Mouse (Mus musculus) hindbrain, embryonic 11.5 days (tissue): ENCODE measurements around the gene Cdh6. TPM values are rescaled to one million over a fixed set of nuclear protein-coding genes. Genes with fewer than 3 reads are reported as not detected.
A peak's percentile ranks its signal among the peaks of the same experiment; 100 is the strongest.

Source experiments
- ATAC-seq: fragments of 200-750 bp; cut with Nextera tagmentation; 2 replicates; pipeline ENCODE4 v1.8.0; 2017; ENCODE audit warnings: mild to moderate bottlenecking, moderate TSS enrichment, moderate library complexity; ENCODE audit not compliant: low FRiP score
- DNase-seq: peaks from one replicate; pipeline ENCODE4 v3.0.0-alpha.2; 2015; ENCODE audit warnings: low spot score
- H3K27ac ChIP-seq: fragments of 300-500 bp; sonication (generic); 2 replicates; pipeline ENCODE4 v1.5.1; 2014; ENCODE audit warnings: mild to moderate bottlenecking, low read depth, low read length
- H3K27me3 ChIP-seq: fragments of 300-500 bp; sonication (generic); 2 replicates; pipeline ENCODE4 v1.6.1; 2014; ENCODE audit warnings: mild to moderate bottlenecking, low read length, moderate library complexity, mixed read lengths; ENCODE audit not compliant: control insufficient read depth, insufficient read depth
- H3K36me3 ChIP-seq: fragments of 300-500 bp; sonication (generic); 2 replicates; pipeline ENCODE4 v1.6.1; 2014; ENCODE audit warnings: mild to moderate bottlenecking, low read length, moderate library complexity, mixed read lengths; ENCODE audit not compliant: control insufficient read depth, insufficient read depth
- H3K4me1 ChIP-seq: fragments of 300-500 bp; sonication (generic); replicated peaks from 2 replicates; pipeline ENCODE4 v1.6.1; 2014; ENCODE audit warnings: low read length, mixed read lengths; ENCODE audit not compliant: control insufficient read depth, insufficient read depth
- H3K4me2 ChIP-seq: fragments of 300-500 bp; sonication (generic); replicated peaks from 2 replicates; pipeline ENCODE4 v1.6.1; 2014; ENCODE audit warnings: mild to moderate bottlenecking, low read depth, low read length
- H3K4me3 ChIP-seq: fragments of 300-500 bp; sonication (generic); 2 replicates; pipeline ENCODE4 v1.5.1; 2014; ENCODE audit warnings: low read depth, low read length
- H3K9ac ChIP-seq: fragments of 300-500 bp; sonication (generic); 2 replicates; pipeline ENCODE4 v1.6.1; 2014; ENCODE audit warnings: low read depth, low read length
- H3K9me3 ChIP-seq: fragments of 300-500 bp; sonication (generic); 2 replicates; pipeline ENCODE4 v1.6.1; 2016; ENCODE audit warnings: low read length; ENCODE audit not compliant: control insufficient read depth
- WGBS: fragments of 180-500 bp; shearing (Covaris S2); extraction: QIAGEN DNeasy Blood & Tissue Kit; methylation state at CpG from one replicate; pipeline ENCODE4 v1.1.7; 2014; 5-methylcytosine and 5-hydroxymethylcytosine counted together
- polyA plus RNA-seq: library from polyadenylated mRNA; unstranded; fragments of >200 nt; fragmentation: Nextera tagmentation; extraction: Ambion mirVana; gene quantifications from 2 replicates; pipeline ENCODE4 v1.2.1, GENCODE M21; 2014

The Cdh6 gene
- polyA plus RNA-seq, 1 experiment from 2014 or later = 12.7 TPM

- Histone ChIP-seq H3K9me3 (no peaks in the 10 kb centered on the region), H3K9ac (no peak overlapping the region), H3K27me3 (no peaks in the 10 kb centered on the region), H3K27ac (no peak overlapping the region), H3K36me3 (no peaks in the 10 kb centered on the region), H3K4me2 (no peak overlapping the region), H3K4me1 (no peaks in the 10 kb centered on the region), H3K4me3 (no peak overlapping the region)
- DNase-seq (peak; percentile 55), ATAC-seq (0 out of 2 replicates have a peak, but pooled peaks have one; percentile 54)
- 89% methylated on average over 1 of the region's 1 CpGs for WGBS
These were observed 39.4 kb downstream of the Cdh6 start for GRCm38 (mm10) chr15:13134086-13134485.

GRCm38 (mm10) chr15:13133370-13133769 is 40.1 kb downstream of the Cdh6 start:
- WGBS = 90% methylated on average over 8 of the region's 8 CpGs
- no peaks in the 10 kb centered on the region for H3K36me3 ChIP-seq
- no peak overlapping the region for H3K4me3 ChIP-seq
- DNase-seq = no peak
- no peak overlapping the region for H3K27ac ChIP-seq
- H3K27me3 ChIP-seq = no peaks in the 10 kb centered on the region
- H3K4me2 ChIP-seq = no peak overlapping the region
- H3K9me3 ChIP-seq = no peaks in the 10 kb centered on the region
- H3K4me1 ChIP-seq = no peaks in the 10 kb centered on the region
- no peak for ATAC-seq
- H3K9ac ChIP-seq = no peak overlapping the region

DNA sequence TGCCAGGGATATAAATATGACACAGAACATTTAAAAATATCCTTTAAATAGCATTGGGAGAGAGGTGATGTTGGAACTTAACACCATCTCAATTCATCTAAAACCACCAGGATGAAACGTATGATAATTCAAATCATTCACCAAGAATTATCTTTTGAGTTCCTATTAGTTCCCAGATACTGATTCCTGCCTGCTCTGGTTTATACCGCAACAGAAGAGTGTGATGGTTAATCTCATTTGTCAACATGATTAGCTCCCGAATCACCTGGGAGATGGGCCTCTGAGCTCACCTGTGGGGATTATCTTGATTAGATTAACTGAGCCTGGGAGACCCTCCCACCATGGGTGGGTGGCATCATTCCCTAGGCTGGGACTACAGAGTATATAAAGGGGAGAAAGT is 41.0 kb downstream of the Cdh6 start:
- Histone ChIP-seq H3K4me2 (no peak overlapping the region), H3K9ac (no peak overlapping the region), H3K27me3 (no peaks in the 10 kb centered on the region), H3K27ac (no peak overlapping the region), H3K9me3 (no peaks in the 10 kb centered on the region), H3K4me3 (no peak overlapping the region), H3K36me3 (no peaks in the 10 kb centered on the region), H3K4me1 (no peaks in the 10 kb centered on the region)
- WGBS = 93% methylated on average over 3 of the region's 3 CpGs
- ATAC-seq = no peak
- DNase-seq = no peak

- H3K9me3 ChIP-seq = no peaks in the 10 kb centered on the region
- ATAC-seq = no peak
These were observed 43.2 kb downstream of the Cdh6 start for GRCm38 (mm10) chr15:13130246-13130645.

DNA sequence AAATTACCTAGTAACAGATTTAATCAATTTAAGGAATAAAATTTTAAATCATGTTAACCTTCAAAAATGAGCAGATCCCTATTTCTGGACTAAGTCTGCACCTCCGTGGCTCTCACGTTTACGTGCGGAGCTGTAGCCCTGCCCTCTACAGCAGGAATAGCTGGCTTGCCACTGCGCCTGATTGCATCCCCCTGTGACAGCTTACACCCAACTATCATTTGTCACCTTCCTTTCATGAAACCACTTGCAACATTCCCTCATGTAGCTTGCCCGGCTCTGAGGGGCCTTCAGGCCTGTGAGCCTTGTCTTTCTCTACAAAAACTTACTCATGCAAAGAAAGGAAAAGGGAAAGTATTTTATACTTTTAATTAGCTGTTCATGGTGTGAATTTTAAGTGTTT is 73.1 kb downstream of the Cdh6 start:
- DNase-seq (no peak), ATAC-seq (no peak)
- H3K4me3 ChIP-seq = no peak overlapping the region

More at GRCm38 (mm10) chr15:13130246-13130645, 43.2 kb downstream of the Cdh6 start:
- H3K27me3 ChIP-seq = no peaks in the 10 kb centered on the region
- H3K9ac ChIP-seq = no peak overlapping the region
- no peak overlapping the region for H3K4me3 ChIP-seq
- no peak overlapping the region for H3K27ac ChIP-seq
- no peaks in the 10 kb centered on the region for H3K4me1 ChIP-seq
- no peaks in the 10 kb centered on the region for H3K36me3 ChIP-seq
- no peak overlapping the region for H3K4me2 ChIP-seq
- 86% methylated on average over 5 of the region's 5 CpGs for WGBS
- no peak for DNase-seq

DNA sequence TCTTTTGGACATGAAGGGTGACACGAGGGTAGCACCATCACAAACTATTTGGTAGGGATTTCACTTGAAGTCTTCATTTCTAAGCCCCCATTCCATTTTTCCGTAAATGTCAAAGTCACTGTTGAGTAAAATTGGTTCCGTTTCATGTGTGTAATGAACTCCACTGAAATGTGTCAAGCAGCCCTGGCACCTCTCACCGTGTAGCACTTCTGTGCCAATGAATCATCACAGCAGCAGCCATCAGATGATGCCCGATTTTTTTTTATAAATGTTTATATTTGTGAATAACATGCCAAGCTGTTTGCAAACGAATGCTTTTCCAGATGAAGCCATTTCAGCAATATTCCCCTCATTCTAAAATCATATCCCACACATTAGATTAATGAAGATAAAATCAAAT is 75.6 kb downstream of the Cdh6 start:
- no peak overlapping the region for H3K9ac ChIP-seq
- no peaks in the 10 kb centered on the region for H3K36me3 ChIP-seq
- H3K27me3 ChIP-seq = no peaks in the 10 kb centered on the region
- H3K4me2 ChIP-seq = no peak overlapping the region
- no peak overlapping the region for H3K27ac ChIP-seq
- DNase-seq (no peak), ATAC-seq (no peak)
- 89% methylated on average over 6 of the region's 6 CpGs for WGBS
- no peaks in the 10 kb centered on the region for H3K4me1 ChIP-seq
- no peak overlapping the region for H3K4me3 ChIP-seq
- H3K9me3 ChIP-seq = no peaks in the 10 kb centered on the region

More for the DNA sequence above, 73.1 kb downstream of the Cdh6 start:
- H3K4me1 ChIP-seq = no peaks in the 10 kb centered on the region
- no peak overlapping the region for H3K27ac ChIP-seq
- no peak overlapping the region for H3K4me2 ChIP-seq
- 65% methylated on average over 6 of the region's 6 CpGs for WGBS
- no peaks in the 10 kb centered on the region for H3K9me3 ChIP-seq
- H3K9ac ChIP-seq = no peak overlapping the region
- no peaks in the 10 kb centered on the region for H3K36me3 ChIP-seq
- H3K27me3 ChIP-seq = no peaks in the 10 kb centered on the region

DNA sequence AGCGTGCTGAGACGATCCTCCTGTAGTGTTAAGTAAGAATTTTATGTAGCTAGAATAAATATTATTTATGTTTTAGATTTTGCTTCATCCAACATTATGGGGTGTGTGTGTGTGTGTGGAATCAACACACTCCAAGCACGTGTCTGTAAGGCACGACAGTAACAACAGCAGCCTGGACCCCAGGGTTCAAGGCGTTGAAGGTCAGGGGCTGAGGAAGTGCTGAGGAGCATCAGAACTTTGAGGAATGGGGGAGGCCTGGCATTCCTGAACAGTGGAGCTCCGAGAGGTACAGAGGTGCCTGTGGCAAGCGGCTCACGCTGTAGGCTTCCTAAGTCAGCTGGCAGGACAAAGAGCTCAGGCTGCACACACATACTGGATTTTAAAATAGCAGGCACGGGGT is 78.1 kb downstream of the Cdh6 start:
- H3K36me3 ChIP-seq = no peaks in the 10 kb centered on the region
- H3K9me3 ChIP-seq = no peaks in the 10 kb centered on the region
- ATAC-seq (no peak), DNase-seq (no peak)
- 71% methylated on average over 9 of the region's 9 CpGs for WGBS
- no peak overlapping the region for H3K4me3 ChIP-seq
- H3K4me2 ChIP-seq = no peak overlapping the region
- no peaks in the 10 kb centered on the region for H3K4me1 ChIP-seq
- H3K27me3 ChIP-seq = no peaks in the 10 kb centered on the region
- H3K27ac ChIP-seq = no peak overlapping the region
- H3K9ac ChIP-seq = no peak overlapping the region

DNA sequence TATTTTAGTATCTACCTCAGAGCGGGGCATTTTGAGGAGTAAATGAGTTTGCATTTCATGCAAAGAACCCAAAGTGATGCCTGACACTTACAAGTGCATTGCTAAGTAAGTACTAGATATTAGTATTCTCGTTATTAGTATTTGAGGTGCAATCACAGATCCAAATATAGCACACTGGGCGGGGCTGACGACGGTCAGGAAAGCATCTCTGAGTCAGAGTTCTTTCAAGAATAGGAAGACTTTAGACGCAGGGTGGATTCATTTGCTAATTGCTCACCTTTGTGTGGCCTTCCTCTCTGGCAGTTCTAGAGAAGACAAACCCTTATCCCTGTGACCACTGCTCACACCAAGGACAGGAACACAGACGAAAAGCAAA is 78.6 kb downstream of the Cdh6 start:
- no peak overlapping the region for H3K4me2 ChIP-seq
- DNase-seq (no peak), ATAC-seq (no peak)
- no peaks in the 10 kb centered on the region for H3K36me3 ChIP-seq
- no peaks in the 10 kb centered on the region for H3K9me3 ChIP-seq
- H3K27ac ChIP-seq = no peak overlapping the region
- H3K4me1 ChIP-seq = no peaks in the 10 kb centered on the region
- H3K9ac ChIP-seq = no peak overlapping the region
- H3K27me3 ChIP-seq = no peaks in the 10 kb centered on the region
- 66% methylated on average over 7 of the region's 7 CpGs for WGBS
- no peak overlapping the region for H3K4me3 ChIP-seq

- 81% methylated on average over 19 of the region's 19 CpGs for WGBS
- no peaks in the 10 kb centered on the region for H3K4me1 ChIP-seq
- no peaks in the 10 kb centered on the region for H3K9me3 ChIP-seq
- no peak overlapping the region for H3K4me3 ChIP-seq
- no peak overlapping the region for H3K9ac ChIP-seq
- no peaks in the 10 kb centered on the region for H3K27me3 ChIP-seq
- ATAC-seq = no peak
- no peak overlapping the region for H3K4me2 ChIP-seq
- H3K27ac ChIP-seq = no peak overlapping the region
- no peaks in the 10 kb centered on the region for H3K36me3 ChIP-seq
- DNase-seq = no peak
These were observed 79.3 kb downstream of the Cdh6 start for GRCm38 (mm10) chr15:13093954-13094880.
